Mouse (Mus musculus) myocyte (in vitro differentiated cells): ENCODE data around the gene Luzp1.

ENCODE experiments used
- CEBPB ChIP-seq: IDR thresholded peaks from 2 replicates; pipeline ENCODE4 v1.6.1; 2011; ENCODE audit warnings: mild to moderate bottlenecking, moderate library complexity; ENCODE audit not compliant: poor library complexity, insufficient read depth, severe bottlenecking
- MYOD1 ChIP-seq, 3 experiments: IDR thresholded peaks; one replicate each; pipeline ENCODE4 v1.6.1; 2011; ENCODE audit warnings: control low read depth in 2 of 3, low read depth in 2 of 3, mild to moderate bottlenecking in 2 of 3, moderate library complexity in 1 of 3; ENCODE audit not compliant: insufficient read length in 2 of 3, control insufficient read depth in 1 of 3
- MYOG ChIP-seq, 3 experiments: IDR thresholded peaks; one replicate each; pipeline ENCODE4 v1.6.1; 2011; ENCODE audit warnings: control low read depth in 2 of 3, low read depth in 2 of 3, mild to moderate bottlenecking in 2 of 3; ENCODE audit not compliant: insufficient read length in 2 of 3, control insufficient read depth in 1 of 3, insufficient read depth in 1 of 3
- POLR2A ChIP-seq: IDR thresholded peaks from one replicate; pipeline ENCODE4 v1.6.1; 2011; ENCODE audit warnings: low read depth, mild to moderate bottlenecking, control low read depth, moderate library complexity; ENCODE audit not compliant: insufficient read length
- POLR2AphosphoS2 ChIP-seq: IDR thresholded peaks from one replicate; pipeline ENCODE4 v1.6.1; 2011; ENCODE audit warnings: low read depth, control low read depth; ENCODE audit not compliant: insufficient read length
- REST ChIP-seq: IDR thresholded peaks from one replicate; pipeline ENCODE4 v1.6.1; 2011; ENCODE audit warnings: mild to moderate bottlenecking, control low read depth, moderate library complexity; ENCODE audit not compliant: insufficient read depth, insufficient read length
- TCF12 ChIP-seq: IDR thresholded peaks from one replicate; pipeline ENCODE4 v1.6.1; 2011; ENCODE audit warnings: mild to moderate bottlenecking, control low read depth; ENCODE audit not compliant: poor library complexity, insufficient read depth, severe bottlenecking
- TCF3 ChIP-seq: IDR thresholded peaks from one replicate; pipeline ENCODE4 v1.6.1; 2011; ENCODE audit warnings: low read depth, control low read depth; ENCODE audit not compliant: insufficient read length
- USF1 ChIP-seq: IDR thresholded peaks from one replicate; pipeline ENCODE4 v1.6.1; 2011; ENCODE audit warnings: low read depth, mild to moderate bottlenecking, control low read depth, moderate library complexity

DNA sequence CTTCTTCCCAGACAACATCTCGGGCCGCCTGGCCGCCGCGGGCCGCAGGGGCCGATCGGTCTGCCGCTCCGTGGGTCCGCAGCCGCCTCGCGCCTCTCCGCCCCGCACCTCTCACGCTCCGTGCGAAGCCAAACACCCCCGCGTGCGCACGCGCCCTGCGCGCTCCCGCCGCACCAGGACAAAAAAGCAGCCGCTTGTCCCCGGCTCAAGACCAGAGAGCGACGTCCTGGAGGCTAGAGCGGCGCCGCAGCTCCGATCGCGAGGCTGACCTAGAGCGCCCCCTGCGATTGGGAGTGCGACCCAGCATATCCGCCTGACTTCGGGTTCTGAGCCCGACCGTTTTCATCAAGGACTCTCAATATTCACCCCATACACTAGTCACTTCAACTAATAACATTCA, 133.0 kb downstream of the Luzp1 start, which contains the start of gene Kdm1a:
- no peak for TF ChIP-seq USF1
- TF ChIP-seq MYOG (IDR thresholded peaks at IDR 0.05; ENCODE audit: control insufficient read depth in 1 of 3, insufficient read depth in 1 of 3, insufficient read length in 2 of 3, low read depth in 2 of 3) = peak in 1 of 3 experiments; percentile 54
- TF ChIP-seq TCF12 = no peak
- TF ChIP-seq TCF3 = no peak
- TF ChIP-seq POLR2A = peak; percentile 89
- TF ChIP-seq MYOD1 (IDR thresholded peaks at IDR 0.05; ENCODE audit: control insufficient read depth in 1 of 3, insufficient read length in 2 of 3, low read depth in 2 of 3) = peak in 1 of 3 experiments; percentile 41
- TF ChIP-seq POLR2AphosphoS2 = peak; percentile 63
- TF ChIP-seq CEBPB = no peak
- TF ChIP-seq REST = no peak
